Mouse (Mus musculus) hindbrain, embryonic 13.5 days (tissue): ENCODE results near the gene Hist1h3f. TPM values are rescaled to one million over a fixed set of nuclear protein-coding genes. Genes with fewer than 3 reads are reported as not detected.
A peak's percentile ranks its signal among the peaks of the same experiment; 100 is the strongest.

ENCODE experiments used
- ATAC-seq: fragments of 200-750 bp; cut with Nextera tagmentation; 2 replicates; pipeline ENCODE4 v1.8.0; 2017; ENCODE audit warnings: moderate TSS enrichment; ENCODE audit not compliant: low FRiP score
- H3K27ac ChIP-seq: fragments of 300-500 bp; sonication (generic); 2 replicates; pipeline ENCODE4 v1.5.1; 2015; ENCODE audit warnings: inconsistent platforms, mild to moderate bottlenecking, moderate library complexity
- H3K27me3 ChIP-seq: fragments of 300-500 bp; sonication (generic); 2 replicates; pipeline ENCODE4 v1.6.1; 2015; ENCODE audit warnings: mild to moderate bottlenecking, inconsistent platforms
- H3K36me3 ChIP-seq: fragments of 300-500 bp; sonication (generic); 2 replicates; pipeline ENCODE4 v1.6.1; 2015; ENCODE audit warnings: mild to moderate bottlenecking, inconsistent platforms
- H3K4me1 ChIP-seq: fragments of 300-500 bp; sonication (generic); replicated peaks from 2 replicates; pipeline ENCODE4 v1.6.1; 2015; ENCODE audit warnings: inconsistent platforms
- H3K4me2 ChIP-seq: fragments of 300-500 bp; sonication (generic); 2 replicates; pipeline ENCODE4 v1.6.1; 2015; ENCODE audit warnings: inconsistent platforms, mild to moderate bottlenecking, moderate library complexity
- H3K4me3 ChIP-seq: fragments of 300-500 bp; sonication (generic); 2 replicates; pipeline ENCODE4 v1.5.1; 2015; ENCODE audit warnings: mild to moderate bottlenecking, inconsistent platforms
- H3K9ac ChIP-seq: fragments of 300-500 bp; sonication (generic); 2 replicates; pipeline ENCODE4 v1.6.1; 2015; ENCODE audit warnings: mild to moderate bottlenecking, inconsistent platforms
- H3K9me3 ChIP-seq: fragments of 300-500 bp; sonication (generic); 2 replicates; pipeline ENCODE4 v1.6.1; 2016; ENCODE audit warnings: inconsistent platforms
- WGBS: fragments of 180-500 bp; shearing (Covaris S2); methylation state at CpG from one replicate; pipeline ENCODE4 v1.1.7; 2015; 5-methylcytosine and 5-hydroxymethylcytosine counted together
- polyA plus RNA-seq: library from polyadenylated mRNA; unstranded; fragments of >200 nt; fragmentation: Nextera tagmentation; extraction: Ambion mirVana; gene quantifications from 2 replicates; pipeline ENCODE4 v1.2.1, GENCODE M21; 2015

The Hist1h3f gene
- 0.38 TPM in 1 of 2 replicates, not detected in the other for polyA plus RNA-seq

- under 1% methylated on average over 28 of the region's 45 CpGs for WGBS
- Histone ChIP-seq H3K4me2 (peak within 1 kb of the TSS; percentile 73), H3K27ac (peak within 1 kb of the TSS; percentile 93), H3K9ac (peak within 1 kb of the TSS; percentile 73), H3K36me3 (no peaks in the 10 kb centered on the region), H3K9me3 (no peaks in the 10 kb centered on the region), H3K4me3 (peak within 1 kb of the TSS; percentile 49), H3K4me1 (peaks cover 9% of the 10 kb centered on the region; the same call in 1 of the 2 replicates), H3K27me3 (no peaks in the 10 kb centered on the region)
- peak; percentile 97 for ATAC-seq
Measured at GRCm38 (mm10) chr13:23543965-23544786, at the start of gene Hist1h3f. Gene Hist1h3f (plus strand): TSS chr13:23544052.

- no peak for ATAC-seq
- no peak overlapping the region for H3K4me3 ChIP-seq
- no peaks in the 10 kb centered on the region for H3K36me3 ChIP-seq
- H3K27me3 ChIP-seq: peaks cover 25% of the 10 kb centered on the region
- H3K27ac ChIP-seq: no peak overlapping the region
- WGBS: 77% methylated on average over 6 of the region's 6 CpGs
- H3K4me1 ChIP-seq: peaks cover 4% of the 10 kb centered on the region; the same call in 1 of the 2 replicates
- H3K9ac ChIP-seq: no peak overlapping the region
- no peaks in the 10 kb centered on the region for H3K9me3 ChIP-seq
- no peak overlapping the region for H3K4me2 ChIP-seq
Measured at GRCm38 (mm10) chr13:23495526-23495925, 48.3 kb upstream of the Hist1h3f start.

GRCm38 (mm10) chr13:23497656-23498321, 46.1 kb upstream of the Hist1h3f start:
- Histone ChIP-seq H3K4me1 (no peaks in the 10 kb centered on the region), H3K4me3 (peak overlapping the region; percentile 10), H3K27ac (no peak overlapping the region), H3K9ac (no peak overlapping the region), H3K4me2 (peak overlapping the region; percentile 41), H3K36me3 (no peaks in the 10 kb centered on the region), H3K9me3 (no peaks in the 10 kb centered on the region), H3K27me3 (peaks cover 32% of the 10 kb centered on the region)
- WGBS: 5% methylated on average over 19 of the region's 19 CpGs
- no peak for ATAC-seq

DNA sequence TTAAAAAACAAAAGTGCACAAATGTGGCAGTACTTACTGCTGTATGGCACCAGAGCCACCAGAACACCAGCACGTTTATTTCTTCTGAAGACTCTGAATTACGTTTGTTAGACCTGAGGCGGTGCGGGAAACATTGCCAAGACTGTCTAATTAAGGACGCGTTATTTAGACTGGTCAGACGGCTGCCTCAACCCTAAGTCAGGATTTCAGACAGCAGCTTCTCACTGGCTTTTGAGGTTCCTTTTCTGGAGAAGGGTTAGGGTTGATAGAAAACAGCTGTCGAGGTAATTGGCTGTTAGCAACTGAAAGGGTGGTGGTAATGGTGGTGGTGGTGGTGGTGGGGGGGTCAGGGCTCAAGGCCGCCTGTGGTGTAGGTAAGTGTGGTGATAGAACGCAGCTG, 45.2 kb upstream of the Hist1h3f start:
- Histone ChIP-seq H3K27ac (no peak overlapping the region), H3K4me1 (no peaks in the 10 kb centered on the region), H3K36me3 (no peaks in the 10 kb centered on the region), H3K27me3 (peaks cover 32% of the 10 kb centered on the region), H3K9me3 (no peaks in the 10 kb centered on the region), H3K9ac (no peak overlapping the region), H3K4me3 (peak overlapping the region; percentile 10), H3K4me2 (peak overlapping the region; percentile 41)
- no peak for ATAC-seq
- WGBS: 5% methylated on average over 10 of the region's 10 CpGs

- no peak for ATAC-seq
- Histone ChIP-seq H3K9me3 (no peaks in the 10 kb centered on the region), H3K36me3 (no peaks in the 10 kb centered on the region), H3K27me3 (peaks cover 33% of the 10 kb centered on the region), H3K27ac (no peak overlapping the region), H3K9ac (no peak overlapping the region), H3K4me3 (no peak overlapping the region), H3K4me2 (no peak overlapping the region), H3K4me1 (0 out of 2 replicates have a peak, but pooled peaks cover 3% of the 10 kb centered on the region)
- WGBS: 6% methylated on average over 7 of the region's 7 CpGs
Measured at GRCm38 (mm10) chr13:23499943-23500342, 43.9 kb upstream of the Hist1h3f start.

DNA sequence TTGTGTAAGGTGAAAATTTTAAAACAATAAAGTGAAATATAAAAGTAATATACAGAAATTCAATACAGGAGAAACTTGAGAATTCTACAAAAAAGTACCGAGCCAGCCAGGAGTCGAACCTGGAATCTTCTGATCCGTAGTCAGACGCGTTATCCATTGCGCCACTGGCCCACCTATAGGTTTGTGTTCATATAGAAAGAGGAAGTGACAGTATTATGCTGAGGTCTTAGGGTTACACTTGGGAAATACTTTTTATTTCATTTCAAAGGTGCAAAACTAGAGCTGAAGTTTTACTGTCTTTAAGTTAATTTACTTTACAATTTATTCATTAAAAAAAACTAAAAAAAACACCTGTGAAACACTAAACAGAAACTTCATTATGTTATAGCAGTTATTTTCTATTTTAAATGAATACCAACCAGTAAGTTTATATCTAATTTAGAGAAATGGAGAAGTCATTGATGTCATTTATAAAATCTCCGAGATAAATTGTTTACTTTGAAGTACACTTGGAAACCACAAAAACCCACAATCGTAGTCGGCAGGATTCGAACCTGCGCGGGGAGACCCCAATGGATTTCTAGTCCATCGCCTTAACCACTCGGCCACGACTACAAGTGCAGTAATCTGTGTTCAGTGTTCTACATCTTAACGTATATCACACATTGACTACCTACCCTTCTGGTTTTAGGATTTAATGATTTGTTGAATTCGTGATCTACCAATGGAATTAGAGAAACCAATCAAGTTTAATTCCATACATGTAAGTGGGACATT, 43.2 kb upstream of the Hist1h3f start:
- Histone ChIP-seq H3K4me3 (no peak overlapping the region), H3K9me3 (no peaks in the 10 kb centered on the region), H3K9ac (no peak overlapping the region), H3K27me3 (peaks cover 37% of the 10 kb centered on the region), H3K36me3 (no peaks in the 10 kb centered on the region), H3K27ac (no peak overlapping the region), H3K4me1 (peaks cover 4% of the 10 kb centered on the region; the same call in 1 of the 2 replicates), H3K4me2 (no peak overlapping the region)
- ATAC-seq: no peak
- 1% methylated on average over 17 of the region's 17 CpGs for WGBS

DNA sequence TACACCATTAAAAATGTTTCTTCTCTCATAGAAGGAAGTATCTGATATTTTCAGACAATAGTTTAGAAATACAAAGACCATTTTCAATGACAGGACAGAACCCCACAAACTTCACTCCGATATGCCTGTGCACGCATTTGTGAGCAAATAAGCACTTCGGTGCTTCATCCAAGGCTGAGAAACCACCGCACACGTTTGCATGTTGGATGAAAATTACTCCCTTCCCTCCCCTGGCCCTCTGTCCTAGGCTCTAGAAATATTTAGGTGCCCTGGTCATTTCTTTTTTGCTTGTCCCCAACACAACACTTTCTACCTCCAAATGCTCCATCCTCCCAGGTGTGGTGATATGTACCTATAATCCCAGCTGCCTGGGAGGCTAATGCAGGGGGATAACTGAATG, 42.3 kb upstream of the Hist1h3f start:
- no peaks in the 10 kb centered on the region for H3K36me3 ChIP-seq
- no peak overlapping the region for H3K4me2 ChIP-seq
- ATAC-seq: no peak
- no peak overlapping the region for H3K27ac ChIP-seq
- no peaks in the 10 kb centered on the region for H3K9me3 ChIP-seq
- peaks cover 11% of the 10 kb centered on the region; the same call in 1 of the 2 replicates for H3K4me1 ChIP-seq
- H3K4me3 ChIP-seq: no peak overlapping the region
- no peak overlapping the region for H3K9ac ChIP-seq
- WGBS: 24% methylated on average over 5 of the region's 5 CpGs
- H3K27me3 ChIP-seq: peaks cover 37% of the 10 kb centered on the region

DNA sequence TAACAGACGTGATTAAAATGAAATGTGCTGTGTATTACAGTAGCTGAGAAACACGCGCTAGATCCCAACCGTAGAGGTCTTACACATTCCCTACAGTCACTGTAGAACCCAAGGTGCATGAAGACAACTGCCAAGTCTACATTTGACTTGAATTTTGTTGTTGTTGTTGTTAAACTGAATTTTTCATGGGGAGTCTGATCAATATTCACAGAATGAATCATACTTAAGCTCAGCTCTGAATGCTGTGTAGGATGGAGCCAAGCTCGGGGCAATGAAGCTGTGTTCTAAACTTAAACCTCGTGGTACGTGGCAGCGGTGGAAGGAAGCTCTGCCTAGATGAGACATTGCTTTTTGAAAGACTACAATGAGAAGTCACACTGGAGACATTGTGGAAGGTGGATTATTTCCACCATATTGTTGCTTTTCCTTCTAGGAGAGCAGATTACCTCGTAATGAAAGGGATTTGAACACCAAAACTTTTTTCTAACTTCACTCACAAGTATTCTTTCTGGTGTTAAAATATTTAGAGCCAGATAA, 41.8 kb upstream of the Hist1h3f start:
- H3K27ac ChIP-seq: no peak overlapping the region
- WGBS: 38% methylated on average over 9 of the region's 9 CpGs
- H3K27me3 ChIP-seq: peaks cover 33% of the 10 kb centered on the region
- no peaks in the 10 kb centered on the region for H3K36me3 ChIP-seq
- no peak overlapping the region for H3K4me3 ChIP-seq
- H3K9ac ChIP-seq: no peak overlapping the region
- H3K4me2 ChIP-seq: no peak overlapping the region
- peaks cover 13% of the 10 kb centered on the region; the same call in 1 of the 2 replicates for H3K4me1 ChIP-seq
- no peaks in the 10 kb centered on the region for H3K9me3 ChIP-seq
- ATAC-seq: no peak

DNA sequence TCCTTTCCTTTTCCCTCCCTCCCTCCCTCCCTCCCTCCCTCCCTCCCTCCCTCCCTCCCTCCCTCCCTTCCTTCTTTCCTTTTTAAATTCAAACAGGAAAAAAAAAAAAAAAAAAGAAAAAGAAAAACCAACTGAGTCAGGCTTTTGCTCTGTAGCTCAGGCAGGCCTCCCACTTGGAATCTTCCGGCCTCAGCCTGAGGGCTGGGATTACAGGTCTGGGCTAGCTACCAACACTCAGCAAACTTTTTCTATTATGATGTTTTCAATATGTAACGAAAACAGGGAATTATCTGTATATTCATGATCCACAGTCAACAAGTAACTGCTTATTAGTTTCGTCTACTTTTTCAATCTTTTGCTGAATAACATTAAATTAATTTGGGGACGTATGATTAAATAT, 40.9 kb upstream of the Hist1h3f start:
- Histone ChIP-seq H3K4me1 (peaks cover 13% of the 10 kb centered on the region; the same call in 1 of the 2 replicates), H3K36me3 (no peaks in the 10 kb centered on the region), H3K9ac (no peak overlapping the region), H3K4me2 (no peak overlapping the region), H3K27ac (no peak overlapping the region), H3K4me3 (no peak overlapping the region), H3K9me3 (no peaks in the 10 kb centered on the region), H3K27me3 (peaks cover 37% of the 10 kb centered on the region)
- no peak for ATAC-seq
- 40% methylated on average over 4 of the region's 4 CpGs for WGBS

DNA sequence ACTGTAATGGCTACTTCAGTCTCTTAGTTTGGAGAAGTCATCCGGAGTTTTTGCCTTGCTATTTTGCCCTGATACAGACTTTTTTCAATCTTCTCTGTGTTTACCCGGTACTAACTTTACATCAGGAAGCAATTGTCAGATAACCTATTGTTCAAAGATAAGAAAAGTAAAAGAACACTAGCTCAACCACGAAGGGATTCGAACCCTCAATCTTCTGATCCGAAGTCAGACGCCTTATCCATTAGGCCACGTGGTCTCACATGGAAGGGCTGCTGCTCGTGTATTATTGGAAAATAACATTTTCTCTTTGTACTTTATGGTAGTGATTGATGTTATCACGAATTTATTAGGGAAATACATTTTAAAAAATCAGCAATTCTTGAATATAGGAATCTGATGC, 40.1 kb upstream of the Hist1h3f start:
- ATAC-seq: no peak
- 1% methylated on average over 9 of the region's 9 CpGs for WGBS
- no peak overlapping the region for H3K27ac ChIP-seq
- H3K4me2 ChIP-seq: 0 out of 2 replicates have a peak overlapping the region, but pooled peaks have one; percentile 19
- no peak overlapping the region for H3K9ac ChIP-seq
- H3K4me1 ChIP-seq: peaks cover 13% of the 10 kb centered on the region; the same call in 1 of the 2 replicates
- no peaks in the 10 kb centered on the region for H3K36me3 ChIP-seq
- H3K9me3 ChIP-seq: no peaks in the 10 kb centered on the region
- peaks cover 28% of the 10 kb centered on the region for H3K27me3 ChIP-seq
- H3K4me3 ChIP-seq: no peak overlapping the region

- H3K9ac ChIP-seq: no peak overlapping the region
- peaks cover 13% of the 10 kb centered on the region; the same call in 1 of the 2 replicates for H3K4me1 ChIP-seq
- H3K4me2 ChIP-seq: peak overlapping the region; percentile 39
- H3K27me3 ChIP-seq: peaks cover 19% of the 10 kb centered on the region
- WGBS: 4% methylated on average over 14 of the region's 14 CpGs
- peak overlapping the region; percentile 18 for H3K4me3 ChIP-seq
- ATAC-seq: no peak
- no peak overlapping the region for H3K27ac ChIP-seq
- no peaks in the 10 kb centered on the region for H3K36me3 ChIP-seq
- no peaks in the 10 kb centered on the region for H3K9me3 ChIP-seq
Measured at GRCm38 (mm10) chr13:23505662-23506345, 38.0 kb upstream of the Hist1h3f start.
